In genomic region chr5:125271531-125272203, GRCm38 (mm10) we compare ENCODE assay signal across 9 mouse cellular contexts.
DNase-seq lines count a peak whose midpoint lies in the region; ATAC-seq lines count a peak whose summit lies in the region.
"Had no signal": no experiment of that assay in that cellular context is flagged by ENCODE, and none has a peak within 500 bp of the region (broad histone marks: within the 10 kb centered on the region; RNA-seq: fewer than 3 reads in every experiment).

No protein-coding gene starts in this region.

- no peaks in the 10 kb centered on the region for H3K27me3 ChIP-seq in forebrain, embryonic 13.5 days

- peak; percentile 77 for DNase-seq in MEL-GATA-1-ER (ENCODE audit: extremely low read depth, low read depth)
- peak; percentile 76 for DNase-seq in c-Kit-positive CD71-negative TER-119-negative erythroid progenitor cells, embryonic 14.5 days (ENCODE audit: low read depth)
- DNase-seq in heart, postnatal 36 days = peak; percentile 89 to 91
- peak; percentile 90 to 91 for DNase-seq in layer of hippocampus, postnatal 10 days (ENCODE audit: low spot score in 2 of 2)
- DNase-seq in lung, postnatal 25 days (ENCODE audit: low spot score) = peak; percentile 92
- DNase-seq in right cerebral cortex, postnatal 14 days = peak; percentile 83
- peak; percentile 61 for DNase-seq in yolk sac, embryonic 10.5 days (ENCODE audit: low spot score)

- 11% methylated on average over 15 of the region's 15 CpGs for WGBS in forebrain, embryonic 13.5 days

- H3K36me3 ChIP-seq in forebrain, embryonic 13.5 days (ENCODE audit: poor library complexity, severe bottlenecking) = no peaks in the 10 kb centered on the region
- H3K36me3 ChIP-seq: midbrain, embryonic 12.5 days had no signal

- no peaks in the 10 kb centered on the region for H3K9me3 ChIP-seq in forebrain, embryonic 13.5 days (replicated peaks)
- H3K9me3 ChIP-seq: midbrain, embryonic 12.5 days had no signal

- peaks cover 31% of the 10 kb centered on the region for H3K4me1 ChIP-seq in forebrain, embryonic 13.5 days

- intact Hi-C loops in heart, postnatal 36 days (cut with DNase I) = loop anchor here (1.0 to 5.0 kb wide), 4 partner anchors 75 to 297 kb away; no protein-coding TSS in a partner anchor

- no peak overlapping the region for H3K27ac ChIP-seq in forebrain, embryonic 13.5 days
- H3K27ac ChIP-seq: midbrain, embryonic 12.5 days had no signal

- no peak overlapping the region for H3K4me2 ChIP-seq in forebrain, embryonic 13.5 days
- H3K4me2 ChIP-seq: midbrain, embryonic 12.5 days had no signal

- ATAC-seq in forebrain, embryonic 13.5 days = peak; percentile 23; the same call in 1 of the 2 replicates

- H3K4me3 ChIP-seq in forebrain, embryonic 13.5 days = no peak overlapping the region
- H3K4me3 ChIP-seq: midbrain, embryonic 12.5 days had no signal

- no peak overlapping the region for H3K9ac ChIP-seq in forebrain, embryonic 13.5 days
- H3K9ac ChIP-seq: midbrain, embryonic 12.5 days had no signal
